Mouse (Mus musculus): ENCODE data around the gene Ppargc1a. TPM values are rescaled to one million over a fixed set of nuclear protein-coding genes. Genes with fewer than 3 reads are reported as not detected.

The Ppargc1a gene
- polyA plus RNA-seq, 1 experiment from 2014 or later, result 5.4 TPM

GRCm38 (mm10) chr5:51565038-51565437 is 2.5 kb downstream of the Ppargc1a start:
- Histone ChIP-seq H3K4me3 (ENCODE audit: low read depth, low read length) (no peak overlapping the region), H3K9ac (ENCODE audit: low read length) (no peak overlapping the region), H3K27me3 (replicated peaks; ENCODE audit: control insufficient read depth, insufficient read depth, low read length) (no peaks in the 10 kb centered on the region), H3K9me3 (replicated peaks; ENCODE audit: control insufficient read depth, low read length) (no peaks in the 10 kb centered on the region), H3K4me1 (ENCODE audit: control insufficient read depth, insufficient read depth, low read length) (peaks cover 8% of the 10 kb centered on the region), H3K36me3 (ENCODE audit: control insufficient read depth, insufficient read depth, low read length) (no peaks in the 10 kb centered on the region), H3K4me2 (ENCODE audit: low read length) (no peak overlapping the region), H3K27ac (ENCODE audit: low read depth, low read length) (no peak overlapping the region)
- ATAC-seq, result no peak
- DNase-seq (ENCODE audit: low spot score), result no peak

GRCm38 (mm10) chr5:51563574-51563973 is 4.0 kb downstream of the Ppargc1a start:
- H3K27ac ChIP-seq (ENCODE audit: low read depth, low read length), result no peak overlapping the region
- no peak overlapping the region for H3K4me2 ChIP-seq (ENCODE audit: low read length)
- peaks cover 8% of the 10 kb centered on the region for H3K4me1 ChIP-seq (ENCODE audit: control insufficient read depth, insufficient read depth, low read length)
- WGBS, result 86% methylated on average over 3 of the region's 3 CpGs
- H3K27me3 ChIP-seq (replicated peaks; ENCODE audit: control insufficient read depth, insufficient read depth, low read length), result no peaks in the 10 kb centered on the region
- no peaks in the 10 kb centered on the region for H3K9me3 ChIP-seq (replicated peaks; ENCODE audit: control insufficient read depth, low read length)
- H3K4me3 ChIP-seq (ENCODE audit: low read depth, low read length), result no peak overlapping the region
- no peaks in the 10 kb centered on the region for H3K36me3 ChIP-seq (ENCODE audit: control insufficient read depth, insufficient read depth, low read length)
- ATAC-seq (no peak), DNase-seq (ENCODE audit: low spot score) (no peak)
- no peak overlapping the region for H3K9ac ChIP-seq (ENCODE audit: low read length)

- WGBS, result 66% methylated on average over 4 of the region's 4 CpGs
- no peaks in the 10 kb centered on the region for H3K27me3 ChIP-seq (replicated peaks; ENCODE audit: control insufficient read depth, insufficient read depth, low read length)
- peaks cover 9% of the 10 kb centered on the region for H3K4me1 ChIP-seq (ENCODE audit: control insufficient read depth, insufficient read depth, low read length)
- no peaks in the 10 kb centered on the region for H3K9me3 ChIP-seq (replicated peaks; ENCODE audit: control insufficient read depth, low read length)
- H3K4me2 ChIP-seq (ENCODE audit: low read length), result no peak overlapping the region
- H3K27ac ChIP-seq (ENCODE audit: low read depth, low read length), result no peak overlapping the region
- H3K36me3 ChIP-seq (ENCODE audit: control insufficient read depth, insufficient read depth, low read length), result no peaks in the 10 kb centered on the region
- no peak overlapping the region for H3K4me3 ChIP-seq (ENCODE audit: low read depth, low read length)
- ATAC-seq, result no peak
- no peak overlapping the region for H3K9ac ChIP-seq (ENCODE audit: low read length)
- DNase-seq (ENCODE audit: low spot score), result no peak
These were observed 9.8 kb downstream of the Ppargc1a start for GRCm38 (mm10) chr5:51557607-51558278.

GRCm38 (mm10) chr5:51553671-51554070 is 13.9 kb downstream of the Ppargc1a start:
- Histone ChIP-seq H3K9ac (ENCODE audit: low read length) (peak overlapping the region; percentile 38), H3K4me1 (ENCODE audit: control insufficient read depth, insufficient read depth, low read length) (peaks cover 9% of the 10 kb centered on the region), H3K4me3 (ENCODE audit: low read depth, low read length) (peak overlapping the region; percentile 44), H3K36me3 (ENCODE audit: control insufficient read depth, insufficient read depth, low read length) (no peaks in the 10 kb centered on the region), H3K27ac (ENCODE audit: low read depth, low read length) (no peak overlapping the region), H3K27me3 (replicated peaks; ENCODE audit: control insufficient read depth, insufficient read depth, low read length) (no peaks in the 10 kb centered on the region), H3K4me2 (ENCODE audit: low read length) (peak overlapping the region; percentile 62), H3K9me3 (replicated peaks; ENCODE audit: control insufficient read depth, low read length) (no peaks in the 10 kb centered on the region)
- ATAC-seq (peak; percentile 83), DNase-seq (ENCODE audit: low spot score) (peak; percentile 74)
- 1% methylated on average over 5 of the region's 5 CpGs for WGBS

GRCm38 (mm10) chr5:51553251-51553650 is 14.3 kb downstream of the Ppargc1a start:
- ATAC-seq (no peak), DNase-seq (ENCODE audit: low spot score) (peak; percentile 36)
- peak overlapping the region; percentile 62 for H3K4me2 ChIP-seq (ENCODE audit: low read length)
- H3K36me3 ChIP-seq (ENCODE audit: control insufficient read depth, insufficient read depth, low read length), result no peaks in the 10 kb centered on the region
- no peaks in the 10 kb centered on the region for H3K9me3 ChIP-seq (replicated peaks; ENCODE audit: control insufficient read depth, low read length)
- H3K4me3 ChIP-seq (ENCODE audit: low read depth, low read length), result peak overlapping the region; percentile 44
- WGBS, result 5% methylated on average over 5 of the region's 5 CpGs
- peak overlapping the region; percentile 38 for H3K9ac ChIP-seq (ENCODE audit: low read length)
- no peaks in the 10 kb centered on the region for H3K27me3 ChIP-seq (replicated peaks; ENCODE audit: control insufficient read depth, insufficient read depth, low read length)
- peaks cover 9% of the 10 kb centered on the region for H3K4me1 ChIP-seq (ENCODE audit: control insufficient read depth, insufficient read depth, low read length)
- H3K27ac ChIP-seq (ENCODE audit: low read depth, low read length), result no peak overlapping the region

GRCm38 (mm10) chr5:51552483-51553091 is 14.9 kb downstream of the Ppargc1a start:
- Histone ChIP-seq H3K4me2 (ENCODE audit: low read length) (peak overlapping the region; percentile 62), H3K9ac (ENCODE audit: low read length) (peak overlapping the region; percentile 38), H3K36me3 (ENCODE audit: control insufficient read depth, insufficient read depth, low read length) (no peaks in the 10 kb centered on the region), H3K4me3 (ENCODE audit: low read depth, low read length) (peak overlapping the region; percentile 44), H3K9me3 (replicated peaks; ENCODE audit: control insufficient read depth, low read length) (no peaks in the 10 kb centered on the region), H3K27me3 (replicated peaks; ENCODE audit: control insufficient read depth, insufficient read depth, low read length) (no peaks in the 10 kb centered on the region), H3K27ac (ENCODE audit: low read depth, low read length) (peak overlapping the region; percentile 59), H3K4me1 (ENCODE audit: control insufficient read depth, insufficient read depth, low read length) (peaks cover 10% of the 10 kb centered on the region)
- ATAC-seq, result peak; percentile 65
- under 1% methylated on average over 24 of the region's 24 CpGs for WGBS
- peak; percentile 72 for DNase-seq (ENCODE audit: low spot score)

GRCm38 (mm10) chr5:51551852-51552482 is 15.6 kb downstream of the Ppargc1a start:
- DNase-seq (ENCODE audit: low spot score) (peak; percentile 26), ATAC-seq (peak; percentile 33; the same call in 1 of the 2 replicates)
- Histone ChIP-seq H3K9me3 (replicated peaks; ENCODE audit: control insufficient read depth, low read length) (no peaks in the 10 kb centered on the region), H3K4me2 (ENCODE audit: low read length) (peak overlapping the region; percentile 62), H3K4me1 (ENCODE audit: control insufficient read depth, insufficient read depth, low read length) (peaks cover 11% of the 10 kb centered on the region), H3K27me3 (replicated peaks; ENCODE audit: control insufficient read depth, insufficient read depth, low read length) (no peaks in the 10 kb centered on the region), H3K36me3 (ENCODE audit: control insufficient read depth, insufficient read depth, low read length) (no peaks in the 10 kb centered on the region), H3K9ac (ENCODE audit: low read length) (peak overlapping the region; percentile 38), H3K27ac (ENCODE audit: low read depth, low read length) (no peak overlapping the region), H3K4me3 (ENCODE audit: low read depth, low read length) (peak overlapping the region; percentile 44)
- 9% methylated on average over 12 of the region's 12 CpGs for WGBS

- Histone ChIP-seq H3K4me1 (ENCODE audit: control insufficient read depth, insufficient read depth, low read length) (0 out of 2 replicates have a peak, but pooled peaks cover 2% of the 10 kb centered on the region), H3K4me3 (ENCODE audit: low read depth, low read length) (no peak overlapping the region), H3K27me3 (replicated peaks; ENCODE audit: control insufficient read depth, insufficient read depth, low read length) (no peaks in the 10 kb centered on the region), H3K4me2 (ENCODE audit: low read length) (no peak overlapping the region), H3K9ac (ENCODE audit: low read length) (no peak overlapping the region), H3K27ac (ENCODE audit: low read depth, low read length) (no peak overlapping the region), H3K9me3 (replicated peaks; ENCODE audit: control insufficient read depth, low read length) (no peaks in the 10 kb centered on the region), H3K36me3 (ENCODE audit: control insufficient read depth, insufficient read depth, low read length) (no peaks in the 10 kb centered on the region)
- WGBS, result 30% methylated on average over 6 of the region's 6 CpGs
- ATAC-seq, result peak; percentile 28; the same call in 1 of the 2 replicates
- DNase-seq (ENCODE audit: low spot score), result peak; percentile 68
These were observed 20.0 kb downstream of the Ppargc1a start for GRCm38 (mm10) chr5:51547442-51548035.
